Mouse (Mus musculus): Measurements from ENCODE around the gene Xntrpc. TPM values are rescaled to one million over a fixed set of nuclear protein-coding genes. Genes with fewer than 3 reads are reported as not detected.

Xntrpc gene
- polyA plus RNA-seq, 1 experiment from 2014 or later: 1.3 TPM

- DNase-seq (ENCODE audit: low spot score) (peak; percentile 63), ATAC-seq (peak; percentile 71)
- 3% methylated on average over 30 of the region's 30 CpGs for WGBS
- Histone ChIP-seq H3K4me2 (ENCODE audit: low read length) (peak overlapping the region; percentile 52), H3K4me1 (ENCODE audit: control insufficient read depth, insufficient read depth, low read length) (peaks cover 7% of the 10 kb centered on the region; the same call in 1 of the 2 replicates), H3K4me3 (ENCODE audit: low read depth, low read length) (0 out of 2 replicates have a peak overlapping the region, but pooled peaks have one; percentile 2), H3K27ac (ENCODE audit: low read depth, low read length) (no peak overlapping the region), H3K9ac (ENCODE audit: low read length) (peak overlapping the region; percentile 17; the same call in 1 of the 2 replicates), H3K36me3 (ENCODE audit: control insufficient read depth, insufficient read depth, low read length) (no peaks in the 10 kb centered on the region), H3K9me3 (replicated peaks; ENCODE audit: control insufficient read depth, low read length) (no peaks in the 10 kb centered on the region), H3K27me3 (replicated peaks; ENCODE audit: control insufficient read depth, insufficient read depth, low read length) (no peaks in the 10 kb centered on the region)
Measured at GRCm38 (mm10) chr7:102099760-102100661, 34.5 kb downstream of the Xntrpc start.

- DNase-seq (ENCODE audit: low spot score) (no peak), ATAC-seq (no peak)
- peaks cover 7% of the 10 kb centered on the region; the same call in 1 of the 2 replicates for H3K4me1 ChIP-seq (ENCODE audit: control insufficient read depth, insufficient read depth, low read length)
- H3K4me2 ChIP-seq (ENCODE audit: low read length): no peak overlapping the region
- H3K9ac ChIP-seq (ENCODE audit: low read length): no peak overlapping the region
- no peak overlapping the region for H3K27ac ChIP-seq (ENCODE audit: low read depth, low read length)
- H3K9me3 ChIP-seq (replicated peaks; ENCODE audit: control insufficient read depth, low read length): no peaks in the 10 kb centered on the region
- no peak overlapping the region for H3K4me3 ChIP-seq (ENCODE audit: low read depth, low read length)
- no peaks in the 10 kb centered on the region for H3K27me3 ChIP-seq (replicated peaks; ENCODE audit: control insufficient read depth, insufficient read depth, low read length)
- H3K36me3 ChIP-seq (ENCODE audit: control insufficient read depth, insufficient read depth, low read length): no peaks in the 10 kb centered on the region
- 71% methylated on average over 5 of the region's 5 CpGs for WGBS
Measured at GRCm38 (mm10) chr7:102100868-102101267, 35.4 kb downstream of the Xntrpc start.

- no peak within 1 kb of the TSS for H3K4me3 ChIP-seq (ENCODE audit: low read depth, low read length)
- no peaks in the 10 kb centered on the region for H3K27me3 ChIP-seq (replicated peaks; ENCODE audit: control insufficient read depth, insufficient read depth, low read length)
- H3K27ac ChIP-seq (ENCODE audit: low read depth, low read length): no peak within 1 kb of the TSS
- ATAC-seq (no peak), DNase-seq (ENCODE audit: low spot score) (no peak)
- H3K4me2 ChIP-seq (ENCODE audit: low read length): no peak within 1 kb of the TSS
- H3K4me1 ChIP-seq (ENCODE audit: control insufficient read depth, insufficient read depth, low read length): peaks cover 7% of the 10 kb centered on the region; the same call in 1 of the 2 replicates
- no peaks in the 10 kb centered on the region for H3K36me3 ChIP-seq (ENCODE audit: control insufficient read depth, insufficient read depth, low read length)
- no peak within 1 kb of the TSS for H3K9ac ChIP-seq (ENCODE audit: low read length)
- H3K9me3 ChIP-seq (replicated peaks; ENCODE audit: control insufficient read depth, low read length): no peaks in the 10 kb centered on the region
- 52% methylated on average over 5 of the region's 5 CpGs for WGBS
Measured at GRCm38 (mm10) chr7:102101487-102101886, 36.0 kb downstream of the Xntrpc start, which contains the start of gene Art1. Art1 (plus strand) TSS chr7:102101743.

- 48% methylated on average over 8 of the region's 8 CpGs for whole genome bisulfite sequencing
- DNase-seq (ENCODE audit: low spot score) (no peak), ATAC-seq (no peak)
Measured at GRCm38 (mm10) chr7:102102241-102102640, 36.7 kb downstream of the Xntrpc start.

GRCm38 (mm10) chr7:102102696-102103095 is 37.2 kb downstream of the Xntrpc start:
- no peaks in the 10 kb centered on the region for H3K36me3 ChIP-seq (ENCODE audit: control insufficient read depth, insufficient read depth, low read length)
- no peaks in the 10 kb centered on the region for H3K27me3 ChIP-seq (replicated peaks; ENCODE audit: control insufficient read depth, insufficient read depth, low read length)
- no peak for DNase-seq (ENCODE audit: low spot score)
- H3K9ac ChIP-seq (ENCODE audit: low read length): no peak overlapping the region
- 43% methylated on average over 6 of the region's 6 CpGs for WGBS
- H3K27ac ChIP-seq (ENCODE audit: low read depth, low read length): no peak overlapping the region
- H3K4me1 ChIP-seq (ENCODE audit: control insufficient read depth, insufficient read depth, low read length): peaks cover 7% of the 10 kb centered on the region; the same call in 1 of the 2 replicates
- H3K9me3 ChIP-seq (replicated peaks; ENCODE audit: control insufficient read depth, low read length): no peaks in the 10 kb centered on the region
- no peak overlapping the region for H3K4me2 ChIP-seq (ENCODE audit: low read length)
- no peak overlapping the region for H3K4me3 ChIP-seq (ENCODE audit: low read depth, low read length)
- ATAC-seq: no peak

More at GRCm38 (mm10) chr7:102102241-102102640, 36.7 kb downstream of the Xntrpc start:
- Histone ChIP-seq H3K4me2 (ENCODE audit: low read length) (no peak overlapping the region), H3K36me3 (ENCODE audit: control insufficient read depth, insufficient read depth, low read length) (no peaks in the 10 kb centered on the region), H3K27ac (ENCODE audit: low read depth, low read length) (no peak overlapping the region), H3K4me1 (ENCODE audit: control insufficient read depth, insufficient read depth, low read length) (peaks cover 7% of the 10 kb centered on the region; the same call in 1 of the 2 replicates), H3K27me3 (replicated peaks; ENCODE audit: control insufficient read depth, insufficient read depth, low read length) (no peaks in the 10 kb centered on the region), H3K9me3 (replicated peaks; ENCODE audit: control insufficient read depth, low read length) (no peaks in the 10 kb centered on the region), H3K9ac (ENCODE audit: low read length) (no peak overlapping the region), H3K4me3 (ENCODE audit: low read depth, low read length) (no peak overlapping the region)

- no peak overlapping the region for H3K9ac ChIP-seq (ENCODE audit: low read length)
- ATAC-seq (no peak), DNase-seq (ENCODE audit: low spot score) (no peak)
- no peak overlapping the region for H3K4me3 ChIP-seq (ENCODE audit: low read depth, low read length)
- H3K9me3 ChIP-seq (replicated peaks; ENCODE audit: control insufficient read depth, low read length): no peaks in the 10 kb centered on the region
- H3K4me2 ChIP-seq (ENCODE audit: low read length): no peak overlapping the region
- no peaks in the 10 kb centered on the region for H3K27me3 ChIP-seq (replicated peaks; ENCODE audit: control insufficient read depth, insufficient read depth, low read length)
- H3K4me1 ChIP-seq (ENCODE audit: control insufficient read depth, insufficient read depth, low read length): peaks cover 7% of the 10 kb centered on the region; the same call in 1 of the 2 replicates
- 89% methylated on average over 2 of the region's 2 CpGs for WGBS
- no peak overlapping the region for H3K27ac ChIP-seq (ENCODE audit: low read depth, low read length)
- H3K36me3 ChIP-seq (ENCODE audit: control insufficient read depth, insufficient read depth, low read length): no peaks in the 10 kb centered on the region
Measured at GRCm38 (mm10) chr7:102103555-102103954, 38.0 kb downstream of the Xntrpc start.

GRCm38 (mm10) chr7:102104126-102104525 is 38.6 kb downstream of the Xntrpc start:
- ATAC-seq (no peak), DNase-seq (ENCODE audit: low spot score) (no peak)
- Histone ChIP-seq H3K9me3 (replicated peaks; ENCODE audit: control insufficient read depth, low read length) (no peaks in the 10 kb centered on the region), H3K27ac (ENCODE audit: low read depth, low read length) (no peak overlapping the region), H3K4me3 (ENCODE audit: low read depth, low read length) (no peak overlapping the region), H3K27me3 (replicated peaks; ENCODE audit: control insufficient read depth, insufficient read depth, low read length) (no peaks in the 10 kb centered on the region), H3K4me2 (ENCODE audit: low read length) (no peak overlapping the region), H3K4me1 (ENCODE audit: control insufficient read depth, insufficient read depth, low read length) (peaks cover 7% of the 10 kb centered on the region; the same call in 1 of the 2 replicates), H3K9ac (ENCODE audit: low read length) (no peak overlapping the region), H3K36me3 (ENCODE audit: control insufficient read depth, insufficient read depth, low read length) (no peaks in the 10 kb centered on the region)
- WGBS: 78% methylated on average over 5 of the region's 5 CpGs

GRCm38 (mm10) chr7:102106700-102107141 is 41.2 kb downstream of the Xntrpc start:
- ATAC-seq (0 out of 2 replicates have a peak, but pooled peaks have one; percentile 37), DNase-seq (ENCODE audit: low spot score) (peak; percentile 17)
- WGBS: 26% methylated on average over 23 of the region's 23 CpGs
- Histone ChIP-seq H3K27ac (ENCODE audit: low read depth, low read length) (no peak overlapping the region), H3K9me3 (replicated peaks; ENCODE audit: control insufficient read depth, low read length) (no peaks in the 10 kb centered on the region), H3K27me3 (replicated peaks; ENCODE audit: control insufficient read depth, insufficient read depth, low read length) (no peaks in the 10 kb centered on the region), H3K4me2 (ENCODE audit: low read length) (peak overlapping the region; percentile 45), H3K36me3 (ENCODE audit: control insufficient read depth, insufficient read depth, low read length) (no peaks in the 10 kb centered on the region), H3K4me3 (ENCODE audit: low read depth, low read length) (peak overlapping the region; percentile 16; the same call in 1 of the 2 replicates), H3K4me1 (ENCODE audit: control insufficient read depth, insufficient read depth, low read length) (no peaks in the 10 kb centered on the region), H3K9ac (ENCODE audit: low read length) (0 out of 2 replicates have a peak overlapping the region, but pooled peaks have one; percentile 41)

- no peak overlapping the region for H3K4me2 ChIP-seq (ENCODE audit: low read length)
- ATAC-seq (no peak), DNase-seq (ENCODE audit: low spot score) (no peak)
- no peaks in the 10 kb centered on the region for H3K27me3 ChIP-seq (replicated peaks; ENCODE audit: control insufficient read depth, insufficient read depth, low read length)
- H3K9ac ChIP-seq (ENCODE audit: low read length): no peak overlapping the region
- H3K27ac ChIP-seq (ENCODE audit: low read depth, low read length): no peak overlapping the region
- no peak overlapping the region for H3K4me3 ChIP-seq (ENCODE audit: low read depth, low read length)
- no peaks in the 10 kb centered on the region for H3K36me3 ChIP-seq (ENCODE audit: control insufficient read depth, insufficient read depth, low read length)
- no peaks in the 10 kb centered on the region for H3K4me1 ChIP-seq (ENCODE audit: control insufficient read depth, insufficient read depth, low read length)
- WGBS: 86% methylated on average over 1 of the region's 1 CpGs
- H3K9me3 ChIP-seq (replicated peaks; ENCODE audit: control insufficient read depth, low read length): no peaks in the 10 kb centered on the region
Measured at GRCm38 (mm10) chr7:102108206-102108605, 42.7 kb downstream of the Xntrpc start.

All from forebrain, embryonic 14.5 days (tissue).